Mouse (Mus musculus): ENCODE data around the gene Enoph1.

DNA sequence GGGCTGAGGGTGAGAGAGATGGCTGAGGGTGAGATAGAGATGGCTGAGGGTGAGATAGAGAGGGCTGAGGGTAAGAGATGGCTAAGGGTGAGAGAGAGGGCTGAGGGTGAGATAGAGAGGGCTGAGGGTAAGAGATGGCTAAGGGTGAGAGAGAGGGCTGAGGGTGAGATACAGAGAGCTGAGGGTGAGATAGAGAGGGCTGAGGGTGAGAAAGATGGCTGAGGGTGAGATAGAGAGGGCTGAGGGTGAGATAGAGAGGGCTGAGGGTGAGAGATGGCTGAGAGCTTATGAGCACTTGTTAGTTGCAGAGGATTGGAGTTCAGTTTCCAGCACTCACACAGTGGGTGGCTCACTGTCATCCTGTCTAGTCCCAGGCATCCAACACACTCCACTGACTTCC lies 19.7 kb upstream of the Enoph1 start:
- TF ChIP-seq CTCF (IDR thresholded peaks at IDR 0.05; ENCODE audit: insufficient read depth, low read depth, low read length) (no peak), POLR2A (IDR thresholded peaks at IDR 0.05; ENCODE audit: insufficient read depth, low read depth, low read length) (no peak)

All from olfactory bulb, adult 2 months (tissue).